Mouse (Mus musculus): ENCODE data around the gene Qpctl. TPM values are rescaled to one million over a fixed set of nuclear protein-coding genes. Genes with fewer than 3 reads are reported as not detected.

Gene Qpctl
- polyA plus RNA-seq, 1 experiment from 2014 or later: 22.4 TPM

- H3K36me3 ChIP-seq (ENCODE audit: control insufficient read depth, insufficient read depth): no peaks in the 10 kb centered on the region
- H3K27me3 ChIP-seq (replicated peaks; ENCODE audit: control insufficient read depth, insufficient read depth, low read length): no peaks in the 10 kb centered on the region
- H3K27ac ChIP-seq (ENCODE audit: low read length): no peak overlapping the region
- H3K4me3 ChIP-seq (replicated peaks; ENCODE audit: low read length): no peak overlapping the region
- no peak overlapping the region for H3K4me2 ChIP-seq (ENCODE audit: low read length)
- no peak for ATAC-seq
- H3K9ac ChIP-seq (replicated peaks; ENCODE audit: low read depth, low read length): no peak overlapping the region
- H3K4me1 ChIP-seq (replicated peaks; ENCODE audit: control insufficient read depth, insufficient read depth, low read length): peaks cover 41% of the 10 kb centered on the region
- WGBS: 85% methylated on average over 3 of the region's 3 CpGs
- peaks cover 3% of the 10 kb centered on the region; the same call in 1 of the 2 replicates for H3K9me3 ChIP-seq (ENCODE audit: control insufficient read depth, low read length)
Measured at GRCm38 (mm10) chr7:19166990-19167389, 17.9 kb upstream of the Qpctl start.

GRCm38 (mm10) chr7:19165656-19166423 is 16.7 kb upstream of the Qpctl start, which contains the start of gene Gipr:
Gene Gipr, minus strand, starts transcription at chr7:19166127.
- H3K4me3 ChIP-seq (replicated peaks; ENCODE audit: low read length): peak within 1 kb of the TSS; percentile 33
- H3K36me3 ChIP-seq (ENCODE audit: control insufficient read depth, insufficient read depth): no peaks in the 10 kb centered on the region
- H3K4me2 ChIP-seq (ENCODE audit: low read length): peak within 1 kb of the TSS; percentile 53
- peak within 1 kb of the TSS; percentile 84 for H3K27ac ChIP-seq (ENCODE audit: low read length)
- peaks cover 37% of the 10 kb centered on the region for H3K4me1 ChIP-seq (replicated peaks; ENCODE audit: control insufficient read depth, insufficient read depth, low read length)
- WGBS: 10% methylated on average over 14 of the region's 14 CpGs
- H3K27me3 ChIP-seq (replicated peaks; ENCODE audit: control insufficient read depth, insufficient read depth, low read length): no peaks in the 10 kb centered on the region
- peak within 1 kb of the TSS; percentile 53 for H3K9ac ChIP-seq (replicated peaks; ENCODE audit: low read depth, low read length)
- ATAC-seq: peak; percentile 48
- peaks cover 3% of the 10 kb centered on the region; the same call in 1 of the 2 replicates for H3K9me3 ChIP-seq (ENCODE audit: control insufficient read depth, low read length)

GRCm38 (mm10) chr7:19164978-19165377 is 15.9 kb upstream of the Qpctl start:
- no peaks in the 10 kb centered on the region for H3K36me3 ChIP-seq (ENCODE audit: control insufficient read depth, insufficient read depth)
- H3K4me1 ChIP-seq (replicated peaks; ENCODE audit: control insufficient read depth, insufficient read depth, low read length): peaks cover 38% of the 10 kb centered on the region
- 2% methylated on average over 13 of the region's 13 CpGs for WGBS
- no peak for ATAC-seq
- H3K4me2 ChIP-seq (ENCODE audit: low read length): peak overlapping the region; percentile 53
- no peaks in the 10 kb centered on the region; the same call in 1 of the 2 replicates for H3K27me3 ChIP-seq (replicated peaks; ENCODE audit: control insufficient read depth, insufficient read depth, low read length)
- H3K27ac ChIP-seq (ENCODE audit: low read length): no peak overlapping the region
- peaks cover 3% of the 10 kb centered on the region; the same call in 1 of the 2 replicates for H3K9me3 ChIP-seq (ENCODE audit: control insufficient read depth, low read length)
- peak overlapping the region; percentile 33 for H3K4me3 ChIP-seq (replicated peaks; ENCODE audit: low read length)
- no peak overlapping the region for H3K9ac ChIP-seq (replicated peaks; ENCODE audit: low read depth, low read length)

GRCm38 (mm10) chr7:19164189-19164588 is 15.1 kb upstream of the Qpctl start:
- no peaks in the 10 kb centered on the region for H3K36me3 ChIP-seq (ENCODE audit: control insufficient read depth, insufficient read depth)
- peak overlapping the region; percentile 4; the same call in 1 of the 2 replicates for H3K4me3 ChIP-seq (replicated peaks; ENCODE audit: low read length)
- H3K27ac ChIP-seq (ENCODE audit: low read length): no peak overlapping the region
- peak overlapping the region; percentile 53 for H3K4me2 ChIP-seq (ENCODE audit: low read length)
- under 1% methylated on average over 6 of the region's 6 CpGs for WGBS
- peaks cover 3% of the 10 kb centered on the region; the same call in 1 of the 2 replicates for H3K9me3 ChIP-seq (ENCODE audit: control insufficient read depth, low read length)
- peaks cover 38% of the 10 kb centered on the region for H3K4me1 ChIP-seq (replicated peaks; ENCODE audit: control insufficient read depth, insufficient read depth, low read length)
- H3K9ac ChIP-seq (replicated peaks; ENCODE audit: low read depth, low read length): no peak overlapping the region
- peak; percentile 17; the same call in 1 of the 2 replicates for ATAC-seq
- H3K27me3 ChIP-seq (replicated peaks; ENCODE audit: control insufficient read depth, insufficient read depth, low read length): peaks cover 4% of the 10 kb centered on the region; the same call in 1 of the 2 replicates

GRCm38 (mm10) chr7:19163752-19164151 is 14.7 kb upstream of the Qpctl start:
- peak overlapping the region; percentile 53; the same call in 1 of the 2 replicates for H3K4me2 ChIP-seq (ENCODE audit: low read length)

GRCm38 (mm10) chr7:19162928-19163327 is 13.8 kb upstream of the Qpctl start:
- peaks cover 42% of the 10 kb centered on the region for H3K4me1 ChIP-seq (replicated peaks; ENCODE audit: control insufficient read depth, insufficient read depth, low read length)
- peaks cover 4% of the 10 kb centered on the region; the same call in 1 of the 2 replicates for H3K27me3 ChIP-seq (replicated peaks; ENCODE audit: control insufficient read depth, insufficient read depth, low read length)
- no peak overlapping the region for H3K4me2 ChIP-seq (ENCODE audit: low read length)
- H3K9ac ChIP-seq (replicated peaks; ENCODE audit: low read depth, low read length): no peak overlapping the region
- H3K36me3 ChIP-seq (ENCODE audit: control insufficient read depth, insufficient read depth): no peaks in the 10 kb centered on the region
- no peak for ATAC-seq
- H3K27ac ChIP-seq (ENCODE audit: low read length): no peak overlapping the region
- no peak overlapping the region for H3K4me3 ChIP-seq (replicated peaks; ENCODE audit: low read length)
- H3K9me3 ChIP-seq (ENCODE audit: control insufficient read depth, low read length): peaks cover 3% of the 10 kb centered on the region; the same call in 1 of the 2 replicates
- 85% methylated on average over 7 of the region's 7 CpGs for WGBS

More at GRCm38 (mm10) chr7:19163752-19164151, 14.7 kb upstream of the Qpctl start:
- no peak overlapping the region for H3K9ac ChIP-seq (replicated peaks; ENCODE audit: low read depth, low read length)
- H3K27me3 ChIP-seq (replicated peaks; ENCODE audit: control insufficient read depth, insufficient read depth, low read length): peaks cover 4% of the 10 kb centered on the region; the same call in 1 of the 2 replicates
- WGBS: 28% methylated on average over 12 of the region's 12 CpGs
- no peak overlapping the region for H3K27ac ChIP-seq (ENCODE audit: low read length)
- ATAC-seq: no peak
- peaks cover 3% of the 10 kb centered on the region; the same call in 1 of the 2 replicates for H3K9me3 ChIP-seq (ENCODE audit: control insufficient read depth, low read length)
- no peak overlapping the region for H3K4me3 ChIP-seq (replicated peaks; ENCODE audit: low read length)
- H3K4me1 ChIP-seq (replicated peaks; ENCODE audit: control insufficient read depth, insufficient read depth, low read length): peaks cover 40% of the 10 kb centered on the region
- no peaks in the 10 kb centered on the region for H3K36me3 ChIP-seq (ENCODE audit: control insufficient read depth, insufficient read depth)

GRCm38 (mm10) chr7:19160115-19160514 is 11.0 kb upstream of the Qpctl start:
- H3K9me3 ChIP-seq (ENCODE audit: control insufficient read depth, low read length): no peaks in the 10 kb centered on the region
- WGBS: under 1% methylated on average over 20 of the region's 20 CpGs
- ATAC-seq: peak; percentile 14; the same call in 1 of the 2 replicates

GRCm38 (mm10) chr7:19159411-19159810 is 10.3 kb upstream of the Qpctl start:
- Histone ChIP-seq H3K36me3 (ENCODE audit: control insufficient read depth, insufficient read depth) (no peaks in the 10 kb centered on the region), H3K9ac (replicated peaks; ENCODE audit: low read depth, low read length) (peak overlapping the region; percentile 19; the same call in 1 of the 2 replicates), H3K27me3 (replicated peaks; ENCODE audit: control insufficient read depth, insufficient read depth, low read length) (peaks cover 4% of the 10 kb centered on the region; the same call in 1 of the 2 replicates), H3K4me2 (ENCODE audit: low read length) (peak overlapping the region; percentile 37), H3K4me3 (replicated peaks; ENCODE audit: low read length) (peak overlapping the region; percentile 27), H3K9me3 (ENCODE audit: control insufficient read depth, low read length) (no peaks in the 10 kb centered on the region), H3K27ac (ENCODE audit: low read length) (no peak overlapping the region), H3K4me1 (replicated peaks; ENCODE audit: control insufficient read depth, insufficient read depth, low read length) (peaks cover 37% of the 10 kb centered on the region)
- no peak for ATAC-seq
- WGBS: 14% methylated on average over 18 of the region's 18 CpGs

More at GRCm38 (mm10) chr7:19160115-19160514, 11.0 kb upstream of the Qpctl start:
- Histone ChIP-seq H3K27ac (ENCODE audit: low read length) (no peak overlapping the region), H3K4me1 (replicated peaks; ENCODE audit: control insufficient read depth, insufficient read depth, low read length) (peaks cover 44% of the 10 kb centered on the region), H3K36me3 (ENCODE audit: control insufficient read depth, insufficient read depth) (no peaks in the 10 kb centered on the region), H3K4me2 (ENCODE audit: low read length) (peak overlapping the region; percentile 37), H3K4me3 (replicated peaks; ENCODE audit: low read length) (peak overlapping the region; percentile 27), H3K27me3 (replicated peaks; ENCODE audit: control insufficient read depth, insufficient read depth, low read length) (peaks cover 4% of the 10 kb centered on the region; the same call in 1 of the 2 replicates), H3K9ac (replicated peaks; ENCODE audit: low read depth, low read length) (peak overlapping the region; percentile 3; the same call in 1 of the 2 replicates)

GRCm38 (mm10) chr7:19158601-19159000 is 9.5 kb upstream of the Qpctl start:
- H3K4me3 ChIP-seq (replicated peaks; ENCODE audit: low read length): no peak overlapping the region
- ATAC-seq: peak; percentile 29
- H3K9me3 ChIP-seq (ENCODE audit: control insufficient read depth, low read length): no peaks in the 10 kb centered on the region
- WGBS: 50% methylated on average over 11 of the region's 11 CpGs
- peak overlapping the region; percentile 66 for H3K27ac ChIP-seq (ENCODE audit: low read length)
- no peak overlapping the region for H3K9ac ChIP-seq (replicated peaks; ENCODE audit: low read depth, low read length)
- peaks cover 31% of the 10 kb centered on the region for H3K4me1 ChIP-seq (replicated peaks; ENCODE audit: control insufficient read depth, insufficient read depth, low read length)
- H3K4me2 ChIP-seq (ENCODE audit: low read length): no peak overlapping the region
- peaks cover 4% of the 10 kb centered on the region; the same call in 1 of the 2 replicates for H3K27me3 ChIP-seq (replicated peaks; ENCODE audit: control insufficient read depth, insufficient read depth, low read length)
- H3K36me3 ChIP-seq (ENCODE audit: control insufficient read depth, insufficient read depth): peaks cover 5% of the 10 kb centered on the region; the same call in 1 of the 2 replicates

All from forebrain, embryonic 16.5 days (tissue).